Mouse (Mus musculus): ENCODE results near the gene Bloc1s5.

GRCm38 (mm10) chr13:38614298-38614697, 20.6 kb downstream of the Bloc1s5 start:
- no peak for TF ChIP-seq CHD2 (IDR thresholded peaks at IDR 0.05; ENCODE audit: low read depth, low read length)
- no peak for TF ChIP-seq MAFK (IDR thresholded peaks at IDR 0.05; ENCODE audit: insufficient read depth, low read depth, low read length)
- TF ChIP-seq ZC3H11A (IDR thresholded peaks at IDR 0.05; ENCODE audit: borderline replicate concordance, low read depth, low read length) = no peak
- TF ChIP-seq HCFC1 (IDR thresholded peaks at IDR 0.05; ENCODE audit: borderline replicate concordance, insufficient read depth, low read length) = no peak
- no peak for TF ChIP-seq ZNF384 (IDR thresholded peaks at IDR 0.05; ENCODE audit: low read depth, low read length)

Measured in ES-E14 (cell line).